Mouse (Mus musculus) hindbrain, embryonic 15.5 days (tissue): Measurements from ENCODE around the gene Prss47. TPM values are rescaled to one million over a fixed set of nuclear protein-coding genes. Genes with fewer than 3 reads are reported as not detected.

Source experiments
- polyA plus RNA-seq: library from polyadenylated mRNA; unstranded; fragments of >200 nt; fragmentation: Nextera tagmentation; extraction: Ambion mirVana; gene quantifications from 2 replicates; pipeline ENCODE4 v1.2.1, GENCODE M21; 2015

Gene Prss47
- polyA plus RNA-seq, 1 experiment from 2014 or later, result not detected

Other genes starting within 250 kb of the Prss47 start
- gene Cntnap3, start 148.8 kb downstream of the Prss47 start, polyA plus RNA-seq, result 0.84 and 0.89 TPM in 2 replicates
- gene Spata31, start 135.4 kb downstream of the Prss47 start, polyA plus RNA-seq, result not detected in 2 replicates
- not detected in 2 replicates for gene Spata31d1c, start 19.7 kb downstream of the Prss47 start, polyA plus RNA-seq
- 31.1 and 32.9 TPM in 2 replicates for gene Mfsd14b, start 60.2 kb upstream of the Prss47 start, polyA plus RNA-seq
- gene Olfr465-ps1, start 85.3 kb upstream of the Prss47 start, polyA plus RNA-seq, result not detected in 2 replicates
- not detected in 2 replicates for gene Olfr466, start 97.5 kb upstream of the Prss47 start, polyA plus RNA-seq
- gene Nlrp4f, start 153.2 kb upstream of the Prss47 start, polyA plus RNA-seq, result 0.16 TPM in 1 of 2 replicates, not detected in the other
- gene Gm10775, start 206.8 kb upstream of the Prss47 start, polyA plus RNA-seq, result 0.25 and 0.26 TPM in 2 replicates
- 14.1 and 15.1 TPM in 2 replicates for gene Zfp369, start 226.1 kb upstream of the Prss47 start, polyA plus RNA-seq